Mouse (Mus musculus): ENCODE data around the gene Adamts17. TPM values are rescaled to one million over a fixed set of nuclear protein-coding genes. Genes with fewer than 3 reads are reported as not detected.

Adamts17 gene
- polyA plus RNA-seq, 1 experiment from 2014 or later = 13.5 TPM

DNA sequence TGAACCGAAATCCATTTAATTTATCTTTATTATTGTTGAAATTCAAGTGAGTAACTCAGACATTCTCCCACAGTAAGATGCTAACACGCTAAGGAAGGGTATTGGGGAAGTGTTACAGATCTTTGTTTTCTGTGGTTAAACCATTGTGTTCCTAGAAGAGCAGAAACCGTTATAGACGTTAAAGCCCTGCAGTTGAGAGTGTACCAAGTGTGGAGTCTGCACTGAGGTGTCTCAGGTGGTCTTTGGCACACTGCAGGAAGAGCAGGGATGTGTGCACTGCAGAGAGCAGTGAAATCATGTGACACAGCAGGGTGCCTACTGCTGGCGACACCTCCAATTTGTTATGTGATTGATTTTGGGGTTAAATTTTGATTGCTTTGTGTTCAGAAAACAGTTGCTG, 142.5 kb downstream of the Adamts17 start:
- Histone ChIP-seq H3K36me3 (no peaks in the 10 kb centered on the region), H3K4me2 (no peak overlapping the region), H3K27me3 (no peaks in the 10 kb centered on the region), H3K4me1 (no peaks in the 10 kb centered on the region), H3K4me3 (no peak overlapping the region), H3K27ac (no peak overlapping the region), H3K9ac (no peak overlapping the region), H3K9me3 (no peaks in the 10 kb centered on the region)
- ATAC-seq (ENCODE audit: insufficient number of reproducible peaks, low FRiP score, low TSS enrichment, low read depth) = no peak
- 78% methylated on average over 5 of the region's 5 CpGs for WGBS

DNA sequence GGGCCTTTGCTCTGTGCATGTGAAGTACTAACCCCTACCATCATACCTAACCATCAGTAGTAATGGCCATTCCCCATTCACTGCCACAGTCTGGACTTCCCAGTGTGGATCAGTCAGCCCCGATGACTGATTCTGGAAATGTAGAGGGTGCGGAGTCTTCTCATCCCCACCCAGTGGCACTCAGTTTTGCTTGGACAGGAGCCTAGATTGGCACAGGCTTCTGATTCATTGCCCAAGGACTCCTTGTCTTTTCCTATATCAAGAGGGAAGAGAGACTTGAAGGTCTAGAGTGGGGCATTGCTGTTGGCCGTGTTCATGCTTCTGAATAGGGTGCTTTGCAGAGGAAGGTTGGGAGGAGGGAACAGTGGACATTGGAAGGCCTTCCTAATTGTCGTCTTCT, 148.1 kb downstream of the Adamts17 start:
- Histone ChIP-seq H3K36me3 (no peaks in the 10 kb centered on the region), H3K4me1 (0 out of 2 replicates have a peak, but pooled peaks cover 2% of the 10 kb centered on the region), H3K27ac (no peak overlapping the region), H3K4me3 (no peak overlapping the region), H3K9ac (no peak overlapping the region), H3K27me3 (no peaks in the 10 kb centered on the region), H3K9me3 (no peaks in the 10 kb centered on the region), H3K4me2 (no peak overlapping the region)
- ATAC-seq (ENCODE audit: insufficient number of reproducible peaks, low FRiP score, low TSS enrichment, low read depth) = no peak
- WGBS = 95% methylated on average over 4 of the region's 4 CpGs

DNA sequence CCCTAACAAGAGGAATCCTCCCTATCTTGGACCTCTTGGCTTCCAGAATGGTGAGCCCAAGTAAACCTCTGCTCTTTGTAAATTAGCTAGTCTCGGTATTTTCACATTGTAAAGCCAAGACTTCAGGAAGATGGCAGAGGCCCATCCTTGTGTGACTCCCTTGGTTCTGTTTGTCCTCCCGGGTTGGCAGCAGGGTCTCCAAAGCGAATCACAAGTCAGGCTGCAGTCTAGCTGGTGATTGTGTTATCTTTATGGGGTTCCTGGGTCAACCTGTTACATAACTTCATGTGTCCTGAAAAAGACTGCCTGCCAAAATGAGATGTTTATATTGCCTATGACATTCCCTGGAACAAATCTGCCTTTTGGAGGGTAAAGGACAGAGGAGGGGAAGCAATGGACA, 148.9 kb downstream of the Adamts17 start:
- Histone ChIP-seq H3K27me3 (no peaks in the 10 kb centered on the region), H3K4me3 (no peak overlapping the region), H3K4me1 (0 out of 2 replicates have a peak, but pooled peaks cover 2% of the 10 kb centered on the region), H3K36me3 (no peaks in the 10 kb centered on the region), H3K27ac (no peak overlapping the region), H3K4me2 (no peak overlapping the region), H3K9me3 (no peaks in the 10 kb centered on the region), H3K9ac (no peak overlapping the region)
- no peak for ATAC-seq (ENCODE audit: insufficient number of reproducible peaks, low FRiP score, low TSS enrichment, low read depth)
- 88% methylated on average over 3 of the region's 3 CpGs for WGBS

DNA sequence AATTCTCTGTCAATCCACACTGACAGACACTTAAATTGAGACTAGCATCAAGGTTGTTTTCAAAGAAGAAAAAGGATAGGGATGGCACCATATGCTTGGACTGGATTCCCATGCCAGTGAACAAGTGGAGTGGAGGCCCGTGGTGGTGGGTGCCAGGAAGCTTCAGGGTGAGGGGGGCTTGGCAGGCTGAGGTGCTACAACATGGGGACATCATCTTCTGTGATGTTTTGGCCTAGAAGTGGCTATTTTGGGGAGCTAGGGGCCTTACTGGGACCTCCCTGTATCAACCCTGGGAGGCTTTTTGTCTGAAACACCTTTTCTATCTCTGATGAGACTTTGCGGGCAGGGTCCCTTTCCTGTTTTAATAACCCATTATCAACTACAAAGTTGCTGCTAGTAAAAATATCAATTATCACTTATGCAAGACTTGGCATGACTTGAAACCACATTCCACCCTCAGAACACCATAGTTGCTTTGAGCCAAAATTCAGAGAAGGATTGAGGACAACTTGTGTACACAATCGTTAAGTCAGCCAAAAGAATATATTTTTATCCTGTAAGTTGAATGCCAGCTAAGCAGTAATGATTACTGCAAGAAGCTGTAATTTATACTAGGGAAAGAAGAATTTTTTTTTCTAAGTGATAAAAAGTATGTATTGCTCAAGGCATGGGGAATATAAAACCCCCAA, 150.0 kb downstream of the Adamts17 start:
- Histone ChIP-seq H3K27ac (no peak overlapping the region), H3K9ac (no peak overlapping the region), H3K4me2 (no peak overlapping the region), H3K9me3 (no peaks in the 10 kb centered on the region), H3K4me3 (no peak overlapping the region), H3K4me1 (0 out of 2 replicates have a peak, but pooled peaks cover 2% of the 10 kb centered on the region), H3K27me3 (no peaks in the 10 kb centered on the region), H3K36me3 (no peaks in the 10 kb centered on the region)
- WGBS = 63% methylated on average over 3 of the region's 3 CpGs
- ATAC-seq (ENCODE audit: insufficient number of reproducible peaks, low FRiP score, low TSS enrichment, low read depth) = no peak

DNA sequence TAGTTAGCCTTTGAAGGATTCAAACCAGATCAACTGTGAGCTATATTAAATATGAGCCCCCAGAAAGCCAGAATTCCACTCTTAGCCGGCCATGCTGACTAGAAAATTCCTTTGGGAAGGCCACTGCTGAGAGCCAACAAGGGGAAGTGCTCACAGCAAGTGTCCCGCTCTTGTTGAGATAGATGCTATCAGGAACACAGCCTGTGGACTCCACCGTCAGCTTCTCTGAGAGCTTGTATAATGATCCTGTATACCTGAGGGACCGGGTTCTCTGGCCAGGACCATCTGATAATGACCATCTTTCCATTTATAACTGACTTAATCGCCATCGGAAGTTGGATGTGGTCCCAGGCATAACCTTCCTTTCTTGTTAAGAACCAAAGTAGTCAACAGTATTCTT, 159.3 kb downstream of the Adamts17 start:
- 81% methylated on average over 6 of the region's 6 CpGs for WGBS
- Histone ChIP-seq H3K36me3 (no peaks in the 10 kb centered on the region), H3K4me3 (no peak overlapping the region), H3K9ac (no peak overlapping the region), H3K4me1 (no peaks in the 10 kb centered on the region), H3K9me3 (no peaks in the 10 kb centered on the region), H3K27me3 (no peaks in the 10 kb centered on the region), H3K4me2 (no peak overlapping the region), H3K27ac (no peak overlapping the region)
- ATAC-seq (ENCODE audit: insufficient number of reproducible peaks, low FRiP score, low TSS enrichment, low read depth) = no peak

DNA sequence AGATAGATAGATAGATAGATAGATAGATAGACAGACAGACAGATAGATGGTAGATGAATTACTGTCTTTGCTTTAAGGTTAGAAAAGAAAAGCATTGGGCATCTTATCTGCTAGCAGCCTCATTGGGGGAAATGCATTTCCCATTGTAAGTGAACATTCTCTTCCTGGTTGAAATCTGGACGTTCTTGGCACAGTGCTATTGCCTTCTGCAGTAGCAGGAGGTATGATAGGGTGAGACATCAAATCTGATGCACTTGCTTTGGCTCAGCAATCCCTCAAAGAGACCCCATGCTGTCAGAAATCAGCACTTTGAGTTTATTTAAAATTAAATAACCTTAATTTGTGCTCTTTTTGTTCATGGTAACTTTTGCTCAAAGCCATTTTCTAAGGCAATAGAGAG, 164.1 kb downstream of the Adamts17 start:
- Histone ChIP-seq H3K4me3 (no peak overlapping the region), H3K27ac (no peak overlapping the region), H3K36me3 (peaks cover 17% of the 10 kb centered on the region), H3K9me3 (no peaks in the 10 kb centered on the region), H3K4me2 (no peak overlapping the region), H3K27me3 (no peaks in the 10 kb centered on the region), H3K4me1 (no peaks in the 10 kb centered on the region), H3K9ac (no peak overlapping the region)
- WGBS = 70% methylated on average over 1 of the region's 1 CpGs
- no peak for ATAC-seq (ENCODE audit: insufficient number of reproducible peaks, low FRiP score, low TSS enrichment, low read depth)

DNA sequence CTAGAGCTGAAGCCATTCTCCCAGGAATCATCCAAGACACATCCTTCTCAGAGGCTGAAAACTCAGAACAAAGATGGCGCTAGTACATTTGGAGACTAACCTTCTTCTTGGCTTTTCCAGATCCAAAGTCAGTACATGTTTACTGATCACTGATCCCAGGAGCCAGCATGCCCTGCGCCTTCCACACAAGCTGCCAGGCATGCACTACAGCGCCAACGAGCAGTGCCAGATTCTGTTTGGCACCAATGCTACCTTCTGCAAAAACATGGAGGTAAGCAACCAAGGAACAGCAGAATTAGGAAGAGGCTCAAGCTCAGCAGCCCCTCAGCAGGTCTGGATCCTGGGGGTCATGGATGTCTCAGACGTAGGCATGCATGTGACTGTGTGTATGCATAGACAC, 164.7 kb downstream of the Adamts17 start:
- Histone ChIP-seq H3K4me3 (no peak overlapping the region), H3K36me3 (peaks cover 17% of the 10 kb centered on the region), H3K9ac (no peak overlapping the region), H3K9me3 (no peaks in the 10 kb centered on the region), H3K4me2 (no peak overlapping the region), H3K4me1 (no peaks in the 10 kb centered on the region), H3K27me3 (no peaks in the 10 kb centered on the region), H3K27ac (no peak overlapping the region)
- WGBS = 97% methylated on average over 5 of the region's 5 CpGs
- ATAC-seq (ENCODE audit: insufficient number of reproducible peaks, low FRiP score, low TSS enrichment, low read depth) = no peak

DNA sequence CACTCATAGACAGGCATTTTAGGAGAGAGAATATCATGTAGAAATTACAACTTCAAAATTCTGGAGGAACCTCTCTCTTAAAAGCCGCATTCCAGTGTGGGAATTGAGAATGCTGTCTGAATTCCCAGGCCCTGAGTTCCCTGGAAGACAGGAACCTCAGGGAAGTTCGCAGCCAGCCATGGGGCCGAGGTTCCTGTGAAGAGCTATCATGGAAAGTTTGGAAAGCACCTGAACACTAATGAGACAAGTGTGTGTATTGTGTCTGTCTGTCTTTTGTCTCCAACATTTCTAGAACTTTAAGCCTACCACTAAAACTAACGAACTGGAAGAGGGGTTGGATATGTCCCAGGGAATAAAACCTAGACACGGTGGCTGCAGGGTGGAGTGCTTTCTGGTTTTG, 170.3 kb downstream of the Adamts17 start:
- no peak for ATAC-seq (ENCODE audit: insufficient number of reproducible peaks, low FRiP score, low TSS enrichment, low read depth)
- peaks cover 6% of the 10 kb centered on the region; the same call in 1 of the 2 replicates for H3K4me1 ChIP-seq
- H3K9ac ChIP-seq = no peak overlapping the region

DNA sequence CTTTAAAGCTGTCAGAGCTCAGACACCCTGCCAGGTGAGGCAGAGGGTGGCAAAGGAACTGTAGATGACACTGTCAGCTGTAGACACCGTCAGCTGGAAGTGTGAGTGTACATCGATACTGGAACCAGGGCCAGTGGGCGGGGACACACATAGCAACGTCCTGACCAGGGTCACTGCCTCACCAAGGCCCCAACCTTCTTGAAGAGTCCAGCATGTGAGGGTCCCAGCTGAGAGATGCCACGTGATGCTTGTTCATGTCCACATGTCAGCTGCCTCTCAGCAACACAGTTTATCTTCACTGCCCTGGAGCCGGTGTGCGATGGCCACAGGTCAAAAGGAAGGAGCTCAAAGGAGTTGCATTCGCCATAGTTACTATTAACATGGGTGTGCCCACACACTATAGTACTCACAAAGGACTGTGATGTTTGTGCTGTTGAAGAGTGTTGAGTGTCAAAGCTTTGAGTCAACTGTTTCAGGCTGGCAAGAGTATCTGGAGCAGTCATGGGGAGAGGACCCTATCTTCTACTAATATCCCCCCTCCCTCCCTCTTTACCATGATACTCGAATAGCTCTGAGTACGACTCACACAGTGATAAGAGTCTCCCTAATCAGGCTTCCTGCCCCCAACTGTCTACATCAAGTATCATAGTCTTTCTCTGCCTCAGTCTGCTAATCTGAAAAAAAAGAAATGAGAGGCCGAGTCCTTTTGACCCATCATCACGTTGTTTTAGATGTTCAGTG, 172.6 kb downstream of the Adamts17 start:
- Histone ChIP-seq H3K9me3 (no peaks in the 10 kb centered on the region), H3K27me3 (no peaks in the 10 kb centered on the region), H3K36me3 (peaks cover 2% of the 10 kb centered on the region; the same call in 1 of the 2 replicates), H3K27ac (no peak overlapping the region), H3K4me2 (no peak overlapping the region), H3K9ac (no peak overlapping the region), H3K4me3 (no peak overlapping the region), H3K4me1 (peaks cover 6% of the 10 kb centered on the region; the same call in 1 of the 2 replicates)
- no peak for ATAC-seq (ENCODE audit: insufficient number of reproducible peaks, low FRiP score, low TSS enrichment, low read depth)
- 74% methylated on average over 12 of the region's 12 CpGs for WGBS

More for the DNA sequence above, 170.3 kb downstream of the Adamts17 start:
- Histone ChIP-seq H3K4me2 (no peak overlapping the region), H3K9me3 (no peaks in the 10 kb centered on the region), H3K36me3 (peaks cover 17% of the 10 kb centered on the region), H3K27me3 (no peaks in the 10 kb centered on the region), H3K4me3 (no peak overlapping the region), H3K27ac (peak overlapping the region; percentile 50; the same call in 1 of the 2 replicates)
- WGBS = 75% methylated on average over 5 of the region's 5 CpGs

DNA sequence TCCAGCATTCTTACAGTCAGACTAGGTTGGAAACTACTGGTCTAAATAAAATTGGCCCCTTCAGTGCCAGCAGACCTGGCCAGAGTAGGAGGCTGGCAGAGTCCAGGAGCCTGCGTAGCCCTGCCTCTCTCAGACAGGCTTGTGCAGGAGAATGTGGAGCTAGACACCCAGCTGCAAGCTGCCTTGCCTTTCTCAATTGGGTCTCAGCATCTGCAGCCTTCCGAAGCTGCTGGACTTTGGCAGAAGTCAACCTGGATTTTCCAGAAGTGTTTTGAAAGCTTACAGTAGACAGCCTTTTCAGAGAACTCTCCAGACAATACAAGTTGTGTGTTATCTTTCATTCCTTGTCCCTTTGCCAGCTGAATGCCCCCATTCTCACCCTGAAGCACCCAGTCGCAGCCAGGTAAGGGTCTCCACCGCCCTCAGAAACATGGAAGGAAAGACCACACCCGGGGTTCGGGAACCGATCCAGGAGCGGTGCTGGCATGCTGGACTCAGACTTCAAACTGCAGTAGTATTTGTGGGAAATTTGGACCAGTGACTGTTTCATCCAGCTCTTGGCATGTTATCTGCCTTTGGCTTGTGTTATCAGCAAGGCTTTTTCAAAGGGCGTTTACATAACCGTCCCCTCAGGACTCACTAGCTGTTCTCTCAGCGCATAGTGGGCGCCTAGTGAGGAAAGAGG, 173.8 kb downstream of the Adamts17 start:
- ATAC-seq (ENCODE audit: insufficient number of reproducible peaks, low FRiP score, low TSS enrichment, low read depth) = no peak
- WGBS = 76% methylated on average over 12 of the region's 12 CpGs
- H3K4me2 ChIP-seq = no peak overlapping the region
- H3K4me3 ChIP-seq = no peak overlapping the region
- H3K27ac ChIP-seq = 0 out of 2 replicates have a peak overlapping the region, but pooled peaks have one; percentile 8
- H3K27me3 ChIP-seq = no peaks in the 10 kb centered on the region
- no peaks in the 10 kb centered on the region for H3K36me3 ChIP-seq
- peaks cover 6% of the 10 kb centered on the region; the same call in 1 of the 2 replicates for H3K4me1 ChIP-seq
- H3K9me3 ChIP-seq = no peaks in the 10 kb centered on the region
- no peak overlapping the region for H3K9ac ChIP-seq

DNA sequence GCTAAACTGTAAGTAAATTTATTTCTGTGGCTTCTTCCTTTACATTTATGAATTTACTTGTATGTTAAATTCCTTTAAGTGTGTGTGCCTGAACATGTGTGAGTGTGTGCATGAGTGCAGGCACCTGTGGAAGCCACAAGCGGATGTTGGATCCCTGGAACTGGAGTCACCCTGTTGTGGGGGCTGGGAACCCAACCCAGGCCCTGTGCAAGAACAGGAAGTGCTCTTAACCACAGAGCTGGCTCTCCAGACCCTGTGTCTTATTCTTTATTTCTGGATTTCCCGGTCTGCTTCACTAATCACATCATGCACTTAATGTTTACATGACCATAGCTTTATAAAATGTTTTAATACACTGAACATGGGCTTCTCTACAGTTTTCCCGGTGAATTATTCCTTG, 180.4 kb downstream of the Adamts17 start:
- WGBS = 71% methylated on average over 3 of the region's 3 CpGs
- H3K27me3 ChIP-seq = no peaks in the 10 kb centered on the region
- H3K4me3 ChIP-seq = no peak overlapping the region
- no peak overlapping the region for H3K27ac ChIP-seq
- no peak overlapping the region for H3K9ac ChIP-seq
- no peak overlapping the region for H3K4me2 ChIP-seq
- no peaks in the 10 kb centered on the region for H3K9me3 ChIP-seq
- ATAC-seq (ENCODE audit: insufficient number of reproducible peaks, low FRiP score, low TSS enrichment, low read depth) = no peak
- H3K4me1 ChIP-seq = peaks cover 4% of the 10 kb centered on the region; the same call in 1 of the 2 replicates
- no peaks in the 10 kb centered on the region for H3K36me3 ChIP-seq
